Comparison of ENCODE assay signal across 24 mouse cellular contexts in the genomic region with DNA sequence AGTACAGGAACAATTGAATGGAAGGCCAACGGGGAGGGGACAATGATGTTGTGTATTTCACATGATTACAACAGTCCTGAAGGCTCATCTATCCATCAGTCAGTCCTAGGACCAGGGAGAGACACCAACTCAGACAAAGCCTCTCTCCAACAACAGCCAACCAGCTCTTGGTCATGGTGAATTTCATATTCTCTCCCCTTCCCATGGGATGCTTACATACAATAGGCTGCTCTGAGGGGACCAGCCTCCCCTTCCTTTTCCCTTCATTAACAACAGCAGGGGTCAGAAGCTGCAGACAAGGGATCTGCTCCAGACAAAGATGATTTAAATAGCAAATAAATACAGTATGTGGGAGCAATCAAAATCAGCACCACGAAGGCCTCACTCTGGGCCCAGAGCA. TPM values are rescaled to one million over a fixed set of nuclear protein-coding genes. Genes with fewer than 3 reads are reported as not detected.
DNase-seq lines count a peak whose midpoint lies in the region; ATAC-seq lines count a peak whose summit lies in the region.
"Had no signal": no experiment of that assay in that cellular context is flagged by ENCODE, and none has a peak within 500 bp of the region (broad histone marks: within the 10 kb centered on the region; RNA-seq: fewer than 3 reads in every experiment).

No protein-coding gene starts in this region.

- DNase-seq in heart, adult 11 months = peak; percentile 49
- no peak for DNase-seq in heart, embryonic 10.5 days (ENCODE audit: low spot score)
- no peak for DNase-seq in midbrain, embryonic 10.5 days (ENCODE audit: low spot score)
- peak; percentile 22 for DNase-seq in brain, adult 2 months (ENCODE audit: low read depth, low spot score)
- DNase-seq in embryo, embryonic 11 days = peak; percentile 27
- DNase-seq in MN1 (ENCODE audit: low spot score) = no peak
- DNase-seq in thymus, postnatal 36 days = no peak
- DNase-seq: adrenal gland, postnatal 36 days; cerebellum, adult 11-12 months; cerebellum, postnatal 14 days; gastrocnemius, adult 2 months; kidney, adult 8-10 months; kidney, postnatal 10 days; liver, postnatal 0 days had no signal

- H3K27me3 ChIP-seq in heart, embryonic 10.5 days (ENCODE audit: insufficient read depth, poor library complexity, severe bottlenecking) = no peaks in the 10 kb centered on the region
- H3K27me3 ChIP-seq in midbrain, embryonic 10.5 days (ENCODE audit: low read depth, poor library complexity, severe bottlenecking) = no peaks in the 10 kb centered on the region
- no peaks in the 10 kb centered on the region for H3K27me3 ChIP-seq in midbrain, embryonic 16.5 days (ENCODE audit: control insufficient read depth, insufficient read depth, low read depth, low read length)
- H3K27me3 ChIP-seq: forebrain, embryonic 12.5 days; intestine, embryonic 15.5 days; limb, embryonic 12.5 days had no signal

- H3K36me3 ChIP-seq in heart, embryonic 10.5 days = no peaks in the 10 kb centered on the region
- no peaks in the 10 kb centered on the region for H3K36me3 ChIP-seq in midbrain, embryonic 10.5 days
- no peaks in the 10 kb centered on the region for H3K36me3 ChIP-seq in midbrain, embryonic 16.5 days (ENCODE audit: control insufficient read depth, insufficient read depth, low read length)
- H3K36me3 ChIP-seq: forebrain, embryonic 12.5 days; intestine, embryonic 15.5 days; limb, embryonic 12.5 days had no signal

- H3K27ac ChIP-seq in heart, embryonic 10.5 days = no peak overlapping the region
- peak overlapping the region; percentile 6; the same call in 1 of the 2 replicates for H3K27ac ChIP-seq in midbrain, embryonic 10.5 days (replicated peaks)
- H3K27ac ChIP-seq in midbrain, embryonic 16.5 days (ENCODE audit: low read length) = no peak overlapping the region
- H3K27ac ChIP-seq: forebrain, embryonic 12.5 days; gastrocnemius, adult 2 months; intestine, embryonic 15.5 days; limb, embryonic 12.5 days; macrophage had no signal

- ATAC-seq in midbrain, embryonic 16.5 days = no peak
- ATAC-seq: CD4-positive, CD25-positive, alpha-beta regulatory T cell, adult 4 months; intestine, embryonic 15.5 days; liver, postnatal 0 days; lung, postnatal 0 days had no signal

- H3K9me3 ChIP-seq in heart, embryonic 10.5 days = no peaks in the 10 kb centered on the region
- H3K9me3 ChIP-seq in midbrain, embryonic 10.5 days (replicated peaks) = no peaks in the 10 kb centered on the region
- no peaks in the 10 kb centered on the region for H3K9me3 ChIP-seq in midbrain, embryonic 16.5 days (replicated peaks; ENCODE audit: control insufficient read depth, low read length, poor library complexity, severe bottlenecking)
- H3K9me3 ChIP-seq: forebrain, embryonic 12.5 days; intestine, embryonic 15.5 days; limb, embryonic 12.5 days had no signal

- H3K4me1 ChIP-seq in heart, embryonic 10.5 days = no peaks in the 10 kb centered on the region
- peaks cover 10% of the 10 kb centered on the region for H3K4me1 ChIP-seq in midbrain, embryonic 10.5 days
- H3K4me1 ChIP-seq in midbrain, embryonic 16.5 days (ENCODE audit: control insufficient read depth, insufficient read depth, low read length) = no peaks in the 10 kb centered on the region
- H3K4me1 ChIP-seq: intestine, embryonic 15.5 days had no signal

- 57% methylated on average over 2 of the region's 2 CpGs for WGBS in heart, embryonic 10.5 days
- 38% methylated on average over 2 of the region's 2 CpGs for WGBS in midbrain, embryonic 10.5 days
- WGBS in midbrain, embryonic 16.5 days = 14% methylated on average over 2 of the region's 2 CpGs

- H3K4me2 ChIP-seq in midbrain, embryonic 16.5 days (ENCODE audit: low read length) = no peak overlapping the region
- H3K4me2 ChIP-seq: forebrain, embryonic 12.5 days; heart, embryonic 11.5 days; intestine, embryonic 15.5 days; limb, embryonic 12.5 days; liver, embryonic 11.5 days had no signal

- H3K4me3 ChIP-seq in heart, embryonic 10.5 days = no peak overlapping the region
- no peak overlapping the region for H3K4me3 ChIP-seq in midbrain, embryonic 10.5 days
- no peak overlapping the region for H3K4me3 ChIP-seq in midbrain, embryonic 16.5 days (ENCODE audit: low read depth, low read length)
- H3K4me3 ChIP-seq: erythroblast, embryonic 14.5 days; forebrain, embryonic 12.5 days; gastrocnemius, adult 2 months; intestine, embryonic 15.5 days; limb, embryonic 12.5 days had no signal

- H3K9ac ChIP-seq in midbrain, embryonic 16.5 days (ENCODE audit: low read depth, low read length) = no peak overlapping the region
- H3K9ac ChIP-seq: forebrain, embryonic 12.5 days; intestine, embryonic 15.5 days; limb, embryonic 12.5 days; liver, postnatal 0 days had no signal

RNA-seq across cellular contexts. Expression of a gene that starts 57.4 kb away (rescaled TPM):
- 5.8 and 6.6 TPM in 2 replicates for polyA plus RNA-seq in heart, embryonic 10.5 days (2016; fragmentation: Nextera tagmentation; extraction: Ambion mirVana)
- 3.0 and 5.7 TPM in 2 replicates for polyA plus RNA-seq in midbrain, embryonic 10.5 days (2016; fragmentation: Nextera tagmentation; extraction: Ambion mirVana)
- polyA plus RNA-seq in midbrain, embryonic 16.5 days (2015; fragmentation: Nextera tagmentation; extraction: Ambion mirVana) = 15.9 and 16.5 TPM in 2 replicates
- polyA plus RNA-seq: erythroblast, embryonic 14.5 days had no signal

Comparison
In these comparisons a context has a peak if more than half of its experiments do, and no peak if none do; other contexts are left out.
1. DNase-seq: peak in heart, adult 11 months (single experiment), brain, adult 2 months (single experiment) and embryo, embryonic 11 days (single experiment); none in heart, embryonic 10.5 days (single experiment), midbrain, embryonic 10.5 days (single experiment), MN1 (single experiment) and thymus, postnatal 36 days (0 of 2).